8 mouse cellular contexts compared by ENCODE assay signal in genomic region chr15:102100996-102101671, GRCm38 (mm10). TPM values are rescaled to one million over a fixed set of nuclear protein-coding genes. Genes with fewer than 3 reads are reported as not detected.
DNase-seq lines count a peak whose midpoint lies in the region; ATAC-seq and TF ChIP-seq lines count a peak whose summit lies in the region.

No protein-coding gene starts in this region.

- WGBS in liver, adult 2 months = 13% methylated on average over 10 of the region's 10 CpGs
- 16% methylated on average over 10 of the region's 10 CpGs for WGBS in heart, embryonic 16.5 days
- 11% methylated on average over 10 of the region's 10 CpGs for WGBS in limb, embryonic 15.5 days
- 27% methylated on average over 10 of the region's 10 CpGs for WGBS in neural tube, embryonic 15.5 days

- H3K4me2 ChIP-seq in heart, embryonic 16.5 days (ENCODE audit: low read depth, low read length) = peak overlapping the region; percentile 97
- peak overlapping the region; percentile 67 for H3K4me2 ChIP-seq in limb, embryonic 15.5 days
- H3K4me2 ChIP-seq in neural tube, embryonic 15.5 days = peak overlapping the region; percentile 86

- H3K4me1 ChIP-seq in liver, adult 2 months (ENCODE audit: control insufficient read depth, insufficient read depth, low read length) = peaks cover 46% of the 10 kb centered on the region
- H3K4me1 ChIP-seq in heart, embryonic 16.5 days (ENCODE audit: control insufficient read depth, insufficient read depth, low read length) = peaks cover 72% of the 10 kb centered on the region
- H3K4me1 ChIP-seq in limb, embryonic 15.5 days = peaks cover 83% of the 10 kb centered on the region
- H3K4me1 ChIP-seq in neural tube, embryonic 15.5 days = peaks cover 78% of the 10 kb centered on the region

- TF ChIP-seq CTCF in liver, adult 2 months (IDR thresholded peaks at IDR 0.05; ENCODE audit: low read depth, low read length) = peak; percentile 43

- peak; percentile 62 for DNase-seq in liver, adult 2 months (ENCODE audit: extremely low read depth, low read depth, low spot score)
- no peak for DNase-seq in liver
- DNase-seq in embryo, embryonic 9.5 days (ENCODE audit: extremely low spot score) = peak; percentile 23
- DNase-seq in B cell, adult 2 months = no peak

- TF ChIP-seq POLR2A in liver, adult 2 months (IDR thresholded peaks at IDR 0.05; ENCODE audit: extremely low read depth, insufficient read depth, low read length) = no peak

- H3K9ac ChIP-seq in liver, adult 2 months (ENCODE audit: low read depth, low read length) = peak overlapping the region; percentile 55
- peak overlapping the region; percentile 88 for H3K9ac ChIP-seq in heart, embryonic 16.5 days (ENCODE audit: low read length)
- 0 out of 2 replicates have a peak overlapping the region, but pooled peaks have one; percentile 65 for H3K9ac ChIP-seq in limb, embryonic 15.5 days
- peak overlapping the region; percentile 53; the same call in 1 of the 2 replicates for H3K9ac ChIP-seq in neural tube, embryonic 15.5 days (replicated peaks)

- H3K4me3 ChIP-seq in liver, adult 2 months (ENCODE audit: insufficient read depth, low read depth, low read length) = peak overlapping the region; percentile 85
- peak overlapping the region; percentile 73 for H3K4me3 ChIP-seq in heart, embryonic 16.5 days (ENCODE audit: low read length)
- peak overlapping the region; percentile 57 for H3K4me3 ChIP-seq in limb, embryonic 15.5 days
- peak overlapping the region; percentile 51 for H3K4me3 ChIP-seq in neural tube, embryonic 15.5 days (replicated peaks)

- peaks cover 5% of the 10 kb centered on the region; the same call in 1 of the 2 replicates for H3K79me2 ChIP-seq in liver, adult 2 months (ENCODE audit: control insufficient read depth, insufficient read depth, low read length)

- no peaks in the 10 kb centered on the region for H3K9me3 ChIP-seq in heart, embryonic 16.5 days (replicated peaks; ENCODE audit: control insufficient read depth, low read length)
- H3K9me3 ChIP-seq in limb, embryonic 15.5 days = no peaks in the 10 kb centered on the region
- no peaks in the 10 kb centered on the region for H3K9me3 ChIP-seq in neural tube, embryonic 15.5 days (replicated peaks)

- no peak; the same call in 1 of the 2 replicates for ATAC-seq in heart, embryonic 16.5 days (replicated peaks; ENCODE audit: extremely low read depth, insufficient read depth, low FRiP score)
- peak; percentile 75 for ATAC-seq in limb, embryonic 15.5 days (ENCODE audit: insufficient number of reproducible peaks, low FRiP score, low TSS enrichment, low read depth)
- no peak for ATAC-seq in neural tube, embryonic 15.5 days (ENCODE audit: low FRiP score)
- ATAC-seq in monocyte, adult 5-6 weeks (replicated peaks; ENCODE audit: insufficient number of reproducible peaks, low FRiP score, low TSS enrichment, poor library complexity, severe bottlenecking) = no peak

- peak overlapping the region; percentile 92 for H3K27ac ChIP-seq in liver, adult 2 months (replicated peaks; ENCODE audit: insufficient read depth, low read depth, low read length)
- peak overlapping the region; percentile 98 for H3K27ac ChIP-seq in heart, embryonic 16.5 days (ENCODE audit: low read length)
- peak overlapping the region; percentile 99 for H3K27ac ChIP-seq in limb, embryonic 15.5 days
- H3K27ac ChIP-seq in neural tube, embryonic 15.5 days (replicated peaks) = peak overlapping the region; percentile 81

- H3K36me3 ChIP-seq in liver, adult 2 months (ENCODE audit: control insufficient read depth, insufficient read depth, low read length) = peaks cover under 1% of the 10 kb centered on the region; the same call in 1 of the 2 replicates
- peaks cover 4% of the 10 kb centered on the region for H3K36me3 ChIP-seq in heart, embryonic 16.5 days (ENCODE audit: control insufficient read depth, insufficient read depth)
- peaks cover 21% of the 10 kb centered on the region for H3K36me3 ChIP-seq in limb, embryonic 15.5 days
- peaks cover 12% of the 10 kb centered on the region for H3K36me3 ChIP-seq in neural tube, embryonic 15.5 days

- no peaks in the 10 kb centered on the region for H3K27me3 ChIP-seq in liver, adult 2 months (ENCODE audit: control insufficient read depth, insufficient read depth, low read length)
- H3K27me3 ChIP-seq in heart, embryonic 16.5 days (ENCODE audit: control insufficient read depth, insufficient read depth, low read length) = no peaks in the 10 kb centered on the region
- no peaks in the 10 kb centered on the region for H3K27me3 ChIP-seq in limb, embryonic 15.5 days
- peaks cover 30% of the 10 kb centered on the region for H3K27me3 ChIP-seq in neural tube, embryonic 15.5 days (replicated peaks)

RNA-seq across cellular contexts. Expression of gene Tns2, which starts 0.9 kb away (rescaled TPM):
- total RNA-seq in liver, adult 2 months (2014; rRNA removed) = 21.8 and 36.5 TPM in 2 replicates
- polyA plus RNA-seq in liver, adult 2 months (2012; rRNA removed) = 30.9 and 35.9 TPM in 2 replicates
- polyA plus RNA-seq in heart, embryonic 16.5 days (2015; fragmentation: Nextera tagmentation; extraction: Ambion mirVana) = 33.2 and 35.1 TPM in 2 replicates
- polyA plus RNA-seq in limb, embryonic 15.5 days (2015; fragmentation: Nextera tagmentation; extraction: Ambion mirVana) = 47.5 and 48.6 TPM in 2 replicates
- 9.8 and 13.7 TPM in 2 replicates for polyA plus RNA-seq in neural tube, embryonic 15.5 days (2015; fragmentation: Nextera tagmentation; extraction: Ambion mirVana)
- total RNA-seq in monocyte, adult 5-6 weeks (2017) = 5.7 TPM in 1 of 3 replicates, not detected in the others

RNA-seq across cellular contexts. Expression of gene Eif4b, which starts 27.6 kb away (rescaled TPM):
- total RNA-seq in liver, adult 2 months (2014; rRNA removed) = 119 and 130 TPM in 2 replicates
- 70.5 and 73.8 TPM in 2 replicates for polyA plus RNA-seq in liver, adult 2 months (2012; rRNA removed)
- polyA plus RNA-seq in heart, embryonic 16.5 days (2015; fragmentation: Nextera tagmentation; extraction: Ambion mirVana) = 71.5 and 75.0 TPM in 2 replicates
- 103 and 111 TPM in 2 replicates for polyA plus RNA-seq in limb, embryonic 15.5 days (2015; fragmentation: Nextera tagmentation; extraction: Ambion mirVana)
- polyA plus RNA-seq in neural tube, embryonic 15.5 days (2015; fragmentation: Nextera tagmentation; extraction: Ambion mirVana) = 72.6 and 87.1 TPM in 2 replicates
- total RNA-seq in monocyte, adult 5-6 weeks (2017) = 248 to 278 TPM (median 251 TPM) in 3 replicates

RNA-seq across cellular contexts. Expression of gene Spryd3, which starts 34.9 kb away (rescaled TPM):
- 9.2 and 12.1 TPM in 2 replicates for total RNA-seq in liver, adult 2 months (2014; rRNA removed)
- polyA plus RNA-seq in liver, adult 2 months (2012; rRNA removed) = 20.7 and 22.6 TPM in 2 replicates
- polyA plus RNA-seq in heart, embryonic 16.5 days (2015; fragmentation: Nextera tagmentation; extraction: Ambion mirVana) = 19.8 and 21.8 TPM in 2 replicates
- 33.4 and 35.4 TPM in 2 replicates for polyA plus RNA-seq in limb, embryonic 15.5 days (2015; fragmentation: Nextera tagmentation; extraction: Ambion mirVana)
- 83.6 and 96.0 TPM in 2 replicates for polyA plus RNA-seq in neural tube, embryonic 15.5 days (2015; fragmentation: Nextera tagmentation; extraction: Ambion mirVana)
- total RNA-seq in monocyte, adult 5-6 weeks (2017) = 49.3 to 56.3 TPM (median 49.3 TPM) in 3 replicates

RNA-seq across cellular contexts. Expression of gene Igfbp6, which starts 43.0 kb away (rescaled TPM):
- 1.0 and 1.8 TPM in 2 replicates for total RNA-seq in liver, adult 2 months (2014; rRNA removed)
- polyA plus RNA-seq in liver, adult 2 months (2012; rRNA removed) = 2.3 and 4.5 TPM in 2 replicates
- polyA plus RNA-seq in heart, embryonic 16.5 days (2015; fragmentation: Nextera tagmentation; extraction: Ambion mirVana) = 11.9 and 15.0 TPM in 2 replicates
- polyA plus RNA-seq in limb, embryonic 15.5 days (2015; fragmentation: Nextera tagmentation; extraction: Ambion mirVana) = 17.5 and 24.6 TPM in 2 replicates
- 3.2 and 3.5 TPM in 2 replicates for polyA plus RNA-seq in neural tube, embryonic 15.5 days (2015; fragmentation: Nextera tagmentation; extraction: Ambion mirVana)
- 0.38 to 1.4 TPM (median 0.68 TPM) in 3 replicates for total RNA-seq in monocyte, adult 5-6 weeks (2017)

RNA-seq across cellular contexts. Expression of gene Soat2, which starts 49.2 kb away (rescaled TPM):
- 27.5 and 36.5 TPM in 2 replicates for total RNA-seq in liver, adult 2 months (2014; rRNA removed)
- polyA plus RNA-seq in liver, adult 2 months (2012; rRNA removed) = 54.9 and 80.8 TPM in 2 replicates
- 0.24 and 0.42 TPM in 2 replicates for polyA plus RNA-seq in heart, embryonic 16.5 days (2015; fragmentation: Nextera tagmentation; extraction: Ambion mirVana)
- polyA plus RNA-seq in limb, embryonic 15.5 days (2015; fragmentation: Nextera tagmentation; extraction: Ambion mirVana) = 0.61 and 0.81 TPM in 2 replicates
- polyA plus RNA-seq in neural tube, embryonic 15.5 days (2015; fragmentation: Nextera tagmentation; extraction: Ambion mirVana) = 0.06 and 0.68 TPM in 2 replicates
- 6.2 to 25.0 TPM (median 10.2 TPM) in 3 replicates for total RNA-seq in monocyte, adult 5-6 weeks (2017)

Comparison
In these comparisons a context has a peak if more than half of its experiments do, and no peak if none do; other contexts are left out.
1. DNase-seq: peak in liver, adult 2 months (single experiment) and embryo, embryonic 9.5 days (single experiment); none in liver (single experiment) and B cell, adult 2 months (0 of 2).
2. Peak in every context shown above with its lines, with median percentiles within 50 percentile points of each other: H3K27ac ChIP-seq, H3K4me3 ChIP-seq, H3K9ac ChIP-seq and H3K4me2 ChIP-seq.